Mouse (Mus musculus) limb, embryonic 14.5 days (tissue): ENCODE measurements at regions not wholly inside any gene's neighbourhood (a gene's known extent, or its start where the extent isn't known, plus 50 kb on each side); places are given as distances from the start of the nearest gene placed in this dataset.

ENCODE experiments used
- ATAC-seq: fragments of 200-750 bp; cut with Nextera tagmentation; 2 replicates; pipeline ENCODE4 v1.8.0; 2017; ENCODE audit warnings: low read depth, moderate number of reproducible peaks, moderate TSS enrichment; ENCODE audit not compliant: low FRiP score
- DNase-seq: peaks from one replicate; pipeline ENCODE4 v3.0.0-alpha.2; 2015; ENCODE audit warnings: low spot score
- H3K27ac ChIP-seq: fragments of 300-500 bp; sonication (generic); replicated peaks from 2 replicates; pipeline ENCODE4 v1.5.1; 2014; ENCODE audit warnings: low read depth, mild to moderate bottlenecking, low read length, moderate library complexity, mixed read lengths
- H3K27me3 ChIP-seq: fragments of 300-500 bp; sonication (generic); 2 replicates; pipeline ENCODE4 v1.6.1; 2014; ENCODE audit warnings: low read length, mixed read lengths; ENCODE audit not compliant: control insufficient read depth, insufficient read depth
- H3K36me3 ChIP-seq: fragments of 300-500 bp; sonication (generic); 2 replicates; pipeline ENCODE4 v1.6.1; 2014; ENCODE audit warnings: mild to moderate bottlenecking, low read length, moderate library complexity, mixed read lengths; ENCODE audit not compliant: control insufficient read depth, insufficient read depth
- H3K4me1 ChIP-seq: fragments of 300-500 bp; sonication (generic); 2 replicates; pipeline ENCODE4 v1.6.1; 2014; ENCODE audit warnings: antibody characterized with exemption, low read length, mixed read lengths; ENCODE audit not compliant: control insufficient read depth, insufficient read depth
- H3K4me2 ChIP-seq: fragments of 300-500 bp; sonication (generic); replicated peaks from 2 replicates; pipeline ENCODE4 v1.6.1; 2014; ENCODE audit warnings: low read depth, mild to moderate bottlenecking, low read length, moderate library complexity; ENCODE audit not compliant: severe bottlenecking
- H3K4me3 ChIP-seq: fragments of 300-500 bp; sonication (generic); replicated peaks from 2 replicates; pipeline ENCODE4 v1.5.1; 2014; ENCODE audit warnings: low read length
- H3K9ac ChIP-seq: fragments of 300-500 bp; sonication (generic); 2 replicates; pipeline ENCODE4 v1.6.1; 2014; ENCODE audit warnings: mild to moderate bottlenecking, low read depth, low read length, moderate library complexity; ENCODE audit not compliant: severe bottlenecking
- H3K9me3 ChIP-seq: fragments of 300-500 bp; sonication (generic); 2 replicates; pipeline ENCODE4 v1.6.1; 2016; ENCODE audit warnings: low read length; ENCODE audit not compliant: control insufficient read depth
- POLR2A ChIP-seq: fragments of 200-500 bp; IDR thresholded peaks from 2 replicates; pipeline ENCODE4 v1.8.0; 2012; ENCODE audit warnings: inconsistent platforms, mild to moderate bottlenecking, moderate library complexity, borderline replicate concordance; ENCODE audit not compliant: insufficient read depth, insufficient read length; ENCODE audit errors: extremely low read depth
- WGBS: fragments of 180-500 bp; shearing (Covaris S2); extraction: QIAGEN DNeasy Blood & Tissue Kit; methylation state at CpG from one replicate; pipeline ENCODE4 v1.1.7; 2014; 5-methylcytosine and 5-hydroxymethylcytosine counted together

GRCm38 (mm10) chr13:10991151-10991550, 630.5 kb upstream of the Chrm3 start:
- no peaks in the 10 kb centered on the region for H3K27me3 ChIP-seq
- H3K9me3 ChIP-seq = no peaks in the 10 kb centered on the region
- H3K36me3 ChIP-seq = no peaks in the 10 kb centered on the region
- TF ChIP-seq POLR2A = no peak
- H3K4me1 ChIP-seq = no peaks in the 10 kb centered on the region
- H3K27ac ChIP-seq = no peak overlapping the region
- WGBS = 92% methylated on average over 3 of the region's 3 CpGs
- DNase-seq (no peak), ATAC-seq (no peak)
- no peak overlapping the region for H3K9ac ChIP-seq
- H3K4me2 ChIP-seq = no peak overlapping the region
- H3K4me3 ChIP-seq = no peak overlapping the region

GRCm38 (mm10) chr13:10990503-10991025, 629.9 kb upstream of the Chrm3 start:
- no peaks in the 10 kb centered on the region for H3K27me3 ChIP-seq
- no peak overlapping the region for H3K4me3 ChIP-seq
- H3K4me2 ChIP-seq = no peak overlapping the region
- ATAC-seq = no peak
- DNase-seq = no peak
- H3K27ac ChIP-seq = no peak overlapping the region
- 85% methylated on average over 4 of the region's 4 CpGs for WGBS
- H3K9ac ChIP-seq = no peak overlapping the region
- no peak for TF ChIP-seq POLR2A
- no peaks in the 10 kb centered on the region for H3K4me1 ChIP-seq
- no peaks in the 10 kb centered on the region for H3K36me3 ChIP-seq
- no peaks in the 10 kb centered on the region for H3K9me3 ChIP-seq

GRCm38 (mm10) chr13:10989095-10989814, 628.6 kb upstream of the Chrm3 start:
- TF ChIP-seq POLR2A = no peak
- 78% methylated on average over 6 of the region's 6 CpGs for WGBS
- Histone ChIP-seq H3K4me3 (no peak overlapping the region), H3K9ac (no peak overlapping the region), H3K4me2 (no peak overlapping the region), H3K27ac (no peak overlapping the region), H3K27me3 (no peaks in the 10 kb centered on the region), H3K9me3 (no peaks in the 10 kb centered on the region), H3K36me3 (no peaks in the 10 kb centered on the region), H3K4me1 (no peaks in the 10 kb centered on the region)
- no peak for ATAC-seq
- DNase-seq = no peak

GRCm38 (mm10) chr13:10983736-10984135, 623.1 kb upstream of the Chrm3 start:
- TF ChIP-seq POLR2A = no peak
- ATAC-seq (no peak), DNase-seq (no peak)
- Histone ChIP-seq H3K9me3 (no peaks in the 10 kb centered on the region), H3K36me3 (no peaks in the 10 kb centered on the region), H3K9ac (no peak overlapping the region), H3K4me3 (no peak overlapping the region), H3K4me1 (no peaks in the 10 kb centered on the region), H3K27ac (no peak overlapping the region), H3K4me2 (no peak overlapping the region), H3K27me3 (no peaks in the 10 kb centered on the region)

GRCm38 (mm10) chr13:10982543-10982942, 621.9 kb upstream of the Chrm3 start:
- Histone ChIP-seq H3K27me3 (no peaks in the 10 kb centered on the region), H3K27ac (no peak overlapping the region), H3K4me3 (no peak overlapping the region), H3K36me3 (no peaks in the 10 kb centered on the region), H3K9ac (no peak overlapping the region), H3K4me2 (no peak overlapping the region), H3K4me1 (no peaks in the 10 kb centered on the region), H3K9me3 (no peaks in the 10 kb centered on the region)
- no peak for DNase-seq
- no peak for TF ChIP-seq POLR2A
- no peak for ATAC-seq
- WGBS = 84% methylated on average over 4 of the region's 4 CpGs
